Mouse (Mus musculus): ENCODE data around the gene Aanat. TPM values are rescaled to one million over a fixed set of nuclear protein-coding genes. Genes with fewer than 3 reads are reported as not detected.

Gene Aanat
- total and polyA plus RNA-seq, 2 experiments from 2014 or later: 0.82 to 0.94 TPM

- DNase-seq (ENCODE audit: low spot score): peak; percentile 42
- 71% methylated on average over 8 of the region's 8 CpGs for WGBS
- no peak overlapping the region for H3K4me2 ChIP-seq (ENCODE audit: low read depth, low read length, poor library complexity, severe bottlenecking)
Measured at GRCm38 (mm10) chr11:116619561-116619960, 33.3 kb downstream of the Aanat start.

GRCm38 (mm10) chr11:116620073-116620472 is 33.8 kb downstream of the Aanat start:
- ATAC-seq (ENCODE audit: low FRiP score): no peak
- no peaks in the 10 kb centered on the region for H3K4me1 ChIP-seq (ENCODE audit: insufficient read depth, low read length)
- no peaks in the 10 kb centered on the region for H3K36me3 ChIP-seq (ENCODE audit: insufficient read depth, low read length)
- peaks cover 15% of the 10 kb centered on the region; the same call in 1 of the 2 replicates for H3K27me3 ChIP-seq (ENCODE audit: insufficient read depth, low read length)
- no peak overlapping the region for H3K4me2 ChIP-seq (ENCODE audit: low read depth, low read length, poor library complexity, severe bottlenecking)
- 46% methylated on average over 9 of the region's 9 CpGs for WGBS
- H3K27ac ChIP-seq (ENCODE audit: low read depth, low read length): no peak overlapping the region
- H3K9ac ChIP-seq (replicated peaks; ENCODE audit: low read length, poor library complexity, severe bottlenecking): no peak overlapping the region
- H3K4me3 ChIP-seq (ENCODE audit: low read depth, low read length): no peak overlapping the region
- no peak for DNase-seq (ENCODE audit: low spot score)
- TF ChIP-seq CTCF (IDR thresholded peaks at IDR 0.05): no peak
- H3K9me3 ChIP-seq (ENCODE audit: low read length): no peaks in the 10 kb centered on the region

More at GRCm38 (mm10) chr11:116619561-116619960, 33.3 kb downstream of the Aanat start:
- H3K9ac ChIP-seq (replicated peaks; ENCODE audit: low read length, poor library complexity, severe bottlenecking): no peak overlapping the region
- no peak overlapping the region for H3K27ac ChIP-seq (ENCODE audit: low read depth, low read length)
- H3K4me1 ChIP-seq (ENCODE audit: insufficient read depth, low read length): no peaks in the 10 kb centered on the region
- no peak for TF ChIP-seq CTCF (IDR thresholded peaks at IDR 0.05)
- no peak overlapping the region for H3K4me3 ChIP-seq (ENCODE audit: low read depth, low read length)
- no peak for ATAC-seq (ENCODE audit: low FRiP score)
- H3K36me3 ChIP-seq (ENCODE audit: insufficient read depth, low read length): no peaks in the 10 kb centered on the region
- peaks cover 12% of the 10 kb centered on the region; the same call in 1 of the 2 replicates for H3K27me3 ChIP-seq (ENCODE audit: insufficient read depth, low read length)
- H3K9me3 ChIP-seq (ENCODE audit: low read length): no peaks in the 10 kb centered on the region

- Histone ChIP-seq H3K36me3 (ENCODE audit: insufficient read depth, low read length) (no peaks in the 10 kb centered on the region), H3K27ac (ENCODE audit: low read depth, low read length) (no peak overlapping the region; the same call in 1 of the 2 replicates), H3K9me3 (ENCODE audit: low read length) (no peaks in the 10 kb centered on the region), H3K27me3 (ENCODE audit: insufficient read depth, low read length) (peaks cover 21% of the 10 kb centered on the region; the same call in 1 of the 2 replicates), H3K4me2 (ENCODE audit: low read depth, low read length, poor library complexity, severe bottlenecking) (no peak overlapping the region), H3K9ac (replicated peaks; ENCODE audit: low read length, poor library complexity, severe bottlenecking) (no peak overlapping the region), H3K4me1 (ENCODE audit: insufficient read depth, low read length) (no peaks in the 10 kb centered on the region), H3K4me3 (ENCODE audit: low read depth, low read length) (no peak overlapping the region)
- 80% methylated on average over 10 of the region's 10 CpGs for WGBS
- no peak for TF ChIP-seq CTCF (IDR thresholded peaks at IDR 0.05)
- ATAC-seq (ENCODE audit: low FRiP score): no peak
- no peak for DNase-seq (ENCODE audit: low spot score)
Measured at GRCm38 (mm10) chr11:116620559-116621253, 34.5 kb downstream of the Aanat start.

- no peak for TF ChIP-seq CTCF (IDR thresholded peaks at IDR 0.05)
- Histone ChIP-seq H3K9ac (replicated peaks; ENCODE audit: low read length, poor library complexity, severe bottlenecking) (no peak overlapping the region), H3K4me1 (ENCODE audit: insufficient read depth, low read length) (no peaks in the 10 kb centered on the region), H3K4me2 (ENCODE audit: low read depth, low read length, poor library complexity, severe bottlenecking) (no peak overlapping the region), H3K27ac (ENCODE audit: low read depth, low read length) (no peak overlapping the region), H3K9me3 (ENCODE audit: low read length) (no peaks in the 10 kb centered on the region), H3K36me3 (ENCODE audit: insufficient read depth, low read length) (no peaks in the 10 kb centered on the region), H3K27me3 (ENCODE audit: insufficient read depth, low read length) (peaks cover 21% of the 10 kb centered on the region; the same call in 1 of the 2 replicates), H3K4me3 (ENCODE audit: low read depth, low read length) (no peak overlapping the region)
- DNase-seq (ENCODE audit: low spot score) (peak; percentile 86), ATAC-seq (ENCODE audit: low FRiP score) (peak; percentile 56; the same call in 1 of the 2 replicates)
- WGBS: 61% methylated on average over 6 of the region's 6 CpGs
Measured at GRCm38 (mm10) chr11:116621258-116621704, 35.0 kb downstream of the Aanat start.

DNA sequence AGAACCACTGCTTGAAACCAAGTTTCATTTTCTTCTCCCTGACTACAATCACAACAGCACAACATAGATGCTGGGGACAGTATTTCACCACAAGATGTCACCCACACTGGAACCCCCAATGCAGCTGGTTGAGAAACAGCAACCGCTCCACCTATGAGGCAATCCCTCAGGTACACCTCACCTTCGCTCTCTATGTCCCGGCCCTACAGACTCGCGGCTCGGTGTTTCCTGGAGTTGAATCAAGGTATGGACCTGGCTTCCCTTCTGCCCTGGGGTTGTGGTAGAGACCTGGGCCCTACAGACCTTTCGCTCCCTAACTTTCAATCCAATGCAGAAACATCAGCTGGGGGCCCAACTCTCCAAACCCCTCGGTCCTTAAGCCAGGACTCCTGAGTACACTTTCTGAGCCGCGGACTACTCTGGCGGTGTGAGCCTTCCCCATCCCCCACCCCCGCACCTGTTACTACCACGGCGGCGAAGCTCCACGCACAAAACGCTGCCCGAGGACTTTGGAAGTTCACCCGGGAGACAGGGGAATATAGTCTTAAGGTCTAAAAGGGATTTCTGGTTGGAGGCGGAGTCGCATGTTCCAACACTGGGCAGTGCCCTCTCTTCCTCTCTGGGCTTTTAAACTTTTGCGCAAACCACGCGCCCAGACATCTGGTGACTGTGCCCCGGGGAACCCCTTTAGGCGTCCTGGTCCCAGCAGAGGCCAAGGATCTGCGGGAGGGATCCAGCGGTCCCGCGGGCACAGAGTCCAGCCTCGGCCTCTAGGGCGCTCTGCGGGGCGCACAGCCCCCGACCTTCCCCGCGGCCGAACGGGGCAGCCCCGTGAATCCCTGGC is 37.3 kb downstream of the Aanat start:
- no peak for DNase-seq (ENCODE audit: low spot score)
- H3K27me3 ChIP-seq (ENCODE audit: insufficient read depth, low read length): peaks cover 19% of the 10 kb centered on the region; the same call in 1 of the 2 replicates
- WGBS: 9% methylated on average over 40 of the region's 40 CpGs

More for the DNA sequence above, 37.3 kb downstream of the Aanat start:
- peak overlapping the region; percentile 54; the same call in 1 of the 2 replicates for H3K9ac ChIP-seq (replicated peaks; ENCODE audit: low read length, poor library complexity, severe bottlenecking)
- no peaks in the 10 kb centered on the region for H3K36me3 ChIP-seq (ENCODE audit: insufficient read depth, low read length)
- H3K9me3 ChIP-seq (ENCODE audit: low read length): no peaks in the 10 kb centered on the region
- no peak overlapping the region for H3K27ac ChIP-seq (ENCODE audit: low read depth, low read length)
- ATAC-seq (ENCODE audit: low FRiP score): 0 out of 2 replicates have a peak, but pooled peaks have one; percentile 8
- peak overlapping the region; percentile 42 for H3K4me3 ChIP-seq (ENCODE audit: low read depth, low read length)
- peak; percentile 46 for TF ChIP-seq CTCF (IDR thresholded peaks at IDR 0.05)
- H3K4me2 ChIP-seq (ENCODE audit: low read depth, low read length, poor library complexity, severe bottlenecking): peak overlapping the region; percentile 69
- H3K4me1 ChIP-seq (ENCODE audit: insufficient read depth, low read length): no peaks in the 10 kb centered on the region

Data from midbrain, postnatal 0 days (tissue).